Mouse (Mus musculus): Measurements from ENCODE around the gene Ptpn3. TPM values are rescaled to one million over a fixed set of nuclear protein-coding genes. Genes with fewer than 3 reads are reported as not detected.
A peak's percentile ranks its signal among the peaks of the same experiment; 100 is the strongest.

Ptpn3 gene
- polyA plus RNA-seq, 1 experiment from 2014 or later = 3.3 TPM

DNA sequence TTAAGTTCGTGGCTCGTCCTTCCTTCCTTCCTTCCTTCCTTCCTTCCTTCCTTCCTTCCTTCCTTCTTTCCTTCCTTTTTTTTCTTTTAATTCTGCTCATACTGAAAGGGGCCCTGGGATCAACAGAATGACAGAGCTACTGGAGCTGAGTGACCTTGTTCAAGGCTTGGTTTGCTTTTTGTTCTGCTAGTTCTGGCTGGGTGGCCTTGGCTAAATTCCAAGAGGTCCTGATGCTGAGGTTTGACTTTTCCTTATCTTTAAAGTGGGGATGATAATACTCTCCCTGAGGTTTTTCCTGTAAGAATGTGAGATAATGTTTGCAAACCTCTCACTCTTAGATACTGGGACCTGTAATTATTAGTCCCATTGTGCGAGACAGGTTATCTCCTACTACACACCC lies 30.9 kb upstream of the Ptpn3 start:
- 0 out of 2 replicates have a peak, but pooled peaks cover 4% of the 10 kb centered on the region for H3K9me3 ChIP-seq (ENCODE audit: control insufficient read depth, low read length)
- H3K36me3 ChIP-seq (ENCODE audit: control insufficient read depth, insufficient read depth, low read length) = no peaks in the 10 kb centered on the region
- no peak overlapping the region for H3K9ac ChIP-seq (ENCODE audit: low read length)
- H3K4me2 ChIP-seq (ENCODE audit: low read length) = no peak overlapping the region
- 0 out of 4 replicates have a peak, but pooled peaks cover 0 to 3% of the 10 kb centered on the region in 2 experiments for H3K4me1 ChIP-seq (ENCODE audit: control insufficient read depth in 2 of 2, insufficient read depth in 2 of 2, low read length in 2 of 2)
- 46% methylated on average over 3 of the region's 3 CpGs for WGBS
- no peak overlapping the region for H3K4me3 ChIP-seq (ENCODE audit: control insufficient read depth in 1 of 2, insufficient read depth in 1 of 2, low read depth in 1 of 2, low read length in 2 of 2)
- no peak overlapping the region for H3K27ac ChIP-seq (replicated peaks in 1 of 2; ENCODE audit: control insufficient read depth in 1 of 2, insufficient read depth in 1 of 2, low read depth in 2 of 2, low read length in 2 of 2)
- no peaks in the 10 kb centered on the region for H3K27me3 ChIP-seq (ENCODE audit: control insufficient read depth, insufficient read depth, low read length)
- ATAC-seq (ENCODE audit: insufficient number of reproducible peaks, insufficient read depth, low FRiP score, low read depth) = no peak

DNA sequence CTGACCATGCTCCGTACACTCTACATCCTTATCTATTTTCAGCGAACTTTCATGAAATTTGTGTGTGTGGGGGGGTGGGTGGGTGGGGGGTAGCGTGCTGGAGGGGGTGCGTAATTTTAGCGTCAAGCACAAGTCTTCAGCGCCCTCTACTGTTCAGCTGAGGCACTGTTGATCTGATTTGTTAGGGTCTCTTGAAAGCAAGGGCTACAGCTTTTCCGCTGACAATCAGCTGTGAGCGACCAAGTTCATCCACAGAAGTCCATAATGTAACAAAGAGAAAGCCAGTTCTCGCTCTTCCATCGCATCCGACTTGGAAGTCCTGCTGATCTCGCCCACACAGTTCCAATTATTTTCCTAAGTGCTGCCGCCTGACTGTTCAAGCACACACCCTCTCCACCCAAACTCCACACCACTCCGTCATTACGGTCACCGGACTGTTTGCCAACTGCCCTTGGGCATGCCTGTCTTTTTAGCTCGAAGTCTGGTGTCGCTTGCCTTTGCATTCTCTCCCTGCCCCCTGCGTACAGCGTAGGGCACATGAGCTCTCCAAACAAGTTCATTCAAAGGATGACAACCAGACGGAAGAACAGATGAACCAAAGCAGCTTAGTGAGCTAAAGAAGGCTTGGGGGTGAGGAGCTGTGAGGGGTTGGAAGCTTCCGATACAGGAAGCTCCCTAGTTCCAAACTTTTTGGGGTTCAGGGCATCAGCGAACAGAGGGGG lies 19.1 kb upstream of the Ptpn3 start:
- Histone ChIP-seq H3K36me3 (ENCODE audit: control insufficient read depth, insufficient read depth, low read length) (no peaks in the 10 kb centered on the region), H3K4me1 (ENCODE audit: control insufficient read depth in 2 of 2, insufficient read depth in 2 of 2, low read length in 2 of 2) (peaks cover 10% of the 10 kb centered on the region in 2 experiments), H3K27ac (replicated peaks in 1 of 2; ENCODE audit: control insufficient read depth in 1 of 2, insufficient read depth in 1 of 2, low read depth in 2 of 2, low read length in 2 of 2) (no peak overlapping the region), H3K4me3 (ENCODE audit: control insufficient read depth in 1 of 2, insufficient read depth in 1 of 2, low read depth in 1 of 2, low read length in 2 of 2) (no peak overlapping the region), H3K9ac (ENCODE audit: low read length) (0 out of 2 replicates have a peak overlapping the region, but pooled peaks have one; percentile 8), H3K4me2 (ENCODE audit: low read length) (peak overlapping the region; percentile 43), H3K9me3 (ENCODE audit: control insufficient read depth, low read length) (no peaks in the 10 kb centered on the region), H3K27me3 (ENCODE audit: control insufficient read depth, insufficient read depth, low read length) (peaks cover 13% of the 10 kb centered on the region; the same call in 1 of the 2 replicates)
- 30% methylated on average over 23 of the region's 23 CpGs for WGBS
- no peak for ATAC-seq (ENCODE audit: insufficient number of reproducible peaks, insufficient read depth, low FRiP score, low read depth)

DNA sequence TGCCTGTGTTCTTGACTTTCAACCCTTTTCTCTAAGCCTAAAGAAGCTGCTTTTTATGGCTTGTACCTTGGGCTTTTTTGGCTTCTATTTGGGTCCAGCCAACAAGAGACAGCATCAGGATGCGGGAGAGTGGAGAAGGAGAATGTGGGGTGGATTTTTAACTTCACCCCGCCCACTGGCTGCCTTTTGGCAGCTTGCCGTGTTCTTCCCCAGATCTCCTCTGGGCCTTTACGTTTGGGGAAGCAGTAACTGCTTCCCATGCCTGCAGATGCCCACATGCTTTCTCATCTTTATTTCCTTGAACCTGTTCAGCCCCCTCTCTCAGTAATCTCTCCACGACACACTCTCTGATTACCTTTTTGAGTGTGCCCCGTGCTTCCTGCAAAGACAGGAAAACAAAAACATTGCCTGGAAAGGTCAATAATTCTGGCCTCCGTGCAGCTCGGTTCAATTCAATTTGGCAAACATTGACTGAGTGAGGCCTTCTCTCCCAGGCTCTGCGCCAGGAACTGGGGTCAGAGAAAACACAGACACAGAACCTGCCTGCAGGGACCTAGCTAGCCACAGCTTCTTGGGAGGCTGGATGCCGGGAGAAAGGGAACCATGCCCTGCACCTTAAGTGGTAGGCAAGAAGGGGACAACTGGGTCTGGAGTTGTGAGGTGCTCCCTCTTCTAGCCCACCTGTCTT lies 17.0 kb upstream of the Ptpn3 start:
- no peak overlapping the region for H3K27ac ChIP-seq (replicated peaks in 1 of 2; ENCODE audit: control insufficient read depth in 1 of 2, insufficient read depth in 1 of 2, low read depth in 2 of 2, low read length in 2 of 2)
- no peaks in the 10 kb centered on the region for H3K36me3 ChIP-seq (ENCODE audit: control insufficient read depth, insufficient read depth, low read length)
- H3K4me2 ChIP-seq (ENCODE audit: low read length) = no peak overlapping the region
- H3K4me3 ChIP-seq (ENCODE audit: control insufficient read depth in 1 of 2, insufficient read depth in 1 of 2, low read depth in 1 of 2, low read length in 2 of 2) = no peak overlapping the region
- no peak overlapping the region for H3K9ac ChIP-seq (ENCODE audit: low read length)
- 36% methylated on average over 10 of the region's 10 CpGs for WGBS
- peaks cover 10% of the 10 kb centered on the region in 2 experiments for H3K4me1 ChIP-seq (ENCODE audit: control insufficient read depth in 2 of 2, insufficient read depth in 2 of 2, low read length in 2 of 2)
- ATAC-seq (ENCODE audit: insufficient number of reproducible peaks, insufficient read depth, low FRiP score, low read depth) = no peak; the same call in 1 of the 2 replicates
- H3K27me3 ChIP-seq (ENCODE audit: control insufficient read depth, insufficient read depth, low read length) = peaks cover 13% of the 10 kb centered on the region; the same call in 1 of the 2 replicates
- no peaks in the 10 kb centered on the region for H3K9me3 ChIP-seq (ENCODE audit: control insufficient read depth, low read length)

DNA sequence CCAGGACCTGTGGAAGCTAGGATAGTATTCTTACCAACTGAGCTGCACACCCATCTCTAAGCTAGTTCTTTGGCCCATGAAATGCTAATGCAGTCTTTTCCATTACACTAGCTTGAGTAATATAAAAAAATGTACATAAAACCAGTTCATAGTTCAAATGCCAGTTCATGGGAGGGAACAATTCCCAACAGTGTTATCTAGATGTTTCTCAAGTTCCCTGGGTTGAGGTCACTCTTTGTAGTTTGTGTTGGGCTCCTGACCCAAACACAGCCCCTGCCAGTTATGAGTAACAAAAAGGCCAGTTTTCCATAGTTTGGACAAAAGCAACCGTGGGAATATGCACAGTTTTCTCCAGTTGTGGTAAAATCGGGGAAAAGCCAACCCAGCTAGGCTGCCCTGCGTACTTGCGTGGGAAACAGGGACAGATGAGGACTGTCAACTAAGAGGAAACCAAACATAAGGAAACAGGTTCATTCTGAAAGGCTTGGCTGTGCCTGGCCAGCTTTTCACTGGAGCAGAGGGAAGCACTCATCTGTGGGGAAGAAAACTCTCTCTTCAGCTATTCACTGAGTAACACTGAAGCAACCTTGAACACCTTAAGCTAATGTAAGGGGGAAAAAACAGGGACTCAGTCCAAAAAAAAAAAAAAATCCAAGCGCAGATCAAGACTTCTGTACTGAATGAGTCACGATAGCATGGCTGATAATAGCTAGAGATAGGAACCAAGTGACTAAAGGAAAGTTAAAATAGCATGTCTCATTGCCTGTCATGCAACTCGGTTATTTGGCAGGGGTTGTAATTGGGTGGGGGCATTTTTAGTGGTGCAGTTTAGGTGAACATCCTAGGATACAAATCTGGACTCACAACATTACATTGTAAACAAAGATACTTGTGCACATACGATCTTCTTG lies 10.9 kb upstream of the Ptpn3 start:
- peaks cover 14% of the 10 kb centered on the region in 2 experiments; a peak in 3 of 4 replicates for H3K4me1 ChIP-seq (ENCODE audit: control insufficient read depth in 2 of 2, insufficient read depth in 2 of 2, low read length in 2 of 2)
- WGBS = 64% methylated on average over 8 of the region's 8 CpGs
- no peak overlapping the region for H3K4me3 ChIP-seq (ENCODE audit: control insufficient read depth in 1 of 2, insufficient read depth in 1 of 2, low read depth in 1 of 2, low read length in 2 of 2)
- H3K27me3 ChIP-seq (ENCODE audit: control insufficient read depth, insufficient read depth, low read length) = no peaks in the 10 kb centered on the region
- no peak overlapping the region for H3K27ac ChIP-seq (replicated peaks in 1 of 2; ENCODE audit: control insufficient read depth in 1 of 2, insufficient read depth in 1 of 2, low read depth in 2 of 2, low read length in 2 of 2)
- H3K9me3 ChIP-seq (ENCODE audit: control insufficient read depth, low read length) = no peaks in the 10 kb centered on the region
- no peak for ATAC-seq (ENCODE audit: insufficient number of reproducible peaks, insufficient read depth, low FRiP score, low read depth)
- H3K4me2 ChIP-seq (ENCODE audit: low read length) = no peak overlapping the region
- H3K9ac ChIP-seq (ENCODE audit: low read length) = no peak overlapping the region
- no peaks in the 10 kb centered on the region for H3K36me3 ChIP-seq (ENCODE audit: control insufficient read depth, insufficient read depth, low read length)

DNA sequence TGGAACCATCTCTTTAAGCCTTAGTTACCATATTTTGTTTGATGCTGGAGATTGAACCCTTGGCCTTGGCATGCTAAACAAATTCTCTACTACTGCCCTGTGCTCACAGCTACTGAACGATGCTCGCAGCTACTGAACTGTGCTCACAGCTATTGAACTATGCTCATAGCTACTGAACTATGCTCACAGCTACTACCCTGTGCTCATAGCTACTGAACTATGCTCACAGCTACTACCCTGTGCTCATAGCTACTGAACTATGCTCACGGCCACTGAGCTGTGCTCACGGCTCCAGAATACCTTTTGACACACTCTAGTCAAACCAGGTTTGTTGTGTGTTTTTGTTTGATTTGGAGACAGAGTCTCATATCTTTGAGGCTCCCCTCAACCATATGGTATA lies 10.1 kb upstream of the Ptpn3 start:
- Histone ChIP-seq H3K27ac (replicated peaks in 1 of 2; ENCODE audit: control insufficient read depth in 1 of 2, insufficient read depth in 1 of 2, low read depth in 2 of 2, low read length in 2 of 2) (no peak overlapping the region), H3K36me3 (ENCODE audit: control insufficient read depth, insufficient read depth, low read length) (no peaks in the 10 kb centered on the region), H3K9ac (ENCODE audit: low read length) (no peak overlapping the region), H3K9me3 (ENCODE audit: control insufficient read depth, low read length) (no peaks in the 10 kb centered on the region), H3K4me2 (ENCODE audit: low read length) (no peak overlapping the region), H3K4me1 (ENCODE audit: control insufficient read depth in 2 of 2, insufficient read depth in 2 of 2, low read length in 2 of 2) (peaks cover 14% of the 10 kb centered on the region in 2 experiments; a peak in 3 of 4 replicates), H3K27me3 (ENCODE audit: control insufficient read depth, insufficient read depth, low read length) (no peaks in the 10 kb centered on the region), H3K4me3 (ENCODE audit: control insufficient read depth in 1 of 2, insufficient read depth in 1 of 2, low read depth in 1 of 2, low read length in 2 of 2) (no peak overlapping the region)
- WGBS = 90% methylated on average over 4 of the region's 4 CpGs
- ATAC-seq (ENCODE audit: insufficient number of reproducible peaks, insufficient read depth, low FRiP score, low read depth) = no peak

DNA sequence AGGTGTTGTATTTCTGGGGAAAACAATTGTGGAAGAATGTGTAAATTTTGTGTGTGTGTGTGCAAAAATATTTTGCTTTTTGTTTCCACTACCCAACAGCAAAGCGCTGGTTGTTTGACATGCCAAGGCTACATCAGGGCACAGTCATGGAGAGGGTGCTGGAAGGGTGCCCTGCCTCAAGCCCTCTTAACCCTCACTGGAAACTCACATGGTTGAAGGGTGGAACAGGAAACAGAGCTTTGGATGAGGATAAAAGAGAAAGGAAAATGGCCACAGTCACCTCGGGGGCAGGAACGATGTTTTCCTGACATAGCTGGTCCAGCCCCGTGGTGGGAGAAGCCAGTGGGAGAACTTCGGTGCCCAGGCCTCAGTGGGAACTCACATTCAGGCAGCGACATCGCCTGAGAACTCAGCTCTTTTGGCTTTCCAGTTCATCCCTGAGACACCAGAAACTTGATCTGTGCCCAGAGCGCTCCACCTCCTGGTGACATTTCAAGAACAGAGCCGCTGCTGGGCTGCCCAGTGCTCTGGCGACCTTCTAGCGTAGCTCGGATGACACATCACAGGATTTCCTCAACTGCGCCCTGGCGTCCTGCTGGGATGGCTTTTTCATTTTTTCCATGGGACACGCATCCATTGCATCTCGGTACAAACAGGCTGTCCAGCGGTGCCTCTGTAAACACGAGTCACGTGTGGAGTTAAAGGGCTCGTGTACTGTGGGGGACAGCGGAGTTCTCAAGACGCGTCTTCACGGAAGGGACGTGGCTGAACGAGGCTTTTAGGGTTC lies 6.8 kb upstream of the Ptpn3 start:
- peaks cover 14% of the 10 kb centered on the region in 2 experiments; a peak in 3 of 4 replicates for H3K4me1 ChIP-seq (ENCODE audit: control insufficient read depth in 2 of 2, insufficient read depth in 2 of 2, low read length in 2 of 2)
- peak overlapping the region; percentile 40 to 44; a peak in 2 of 4 replicates for H3K27ac ChIP-seq (replicated peaks in 1 of 2; ENCODE audit: control insufficient read depth in 1 of 2, insufficient read depth in 1 of 2, low read depth in 2 of 2, low read length in 2 of 2)
- peak; percentile 62 for ATAC-seq (ENCODE audit: insufficient number of reproducible peaks, insufficient read depth, low FRiP score, low read depth)
- no peaks in the 10 kb centered on the region for H3K36me3 ChIP-seq (ENCODE audit: control insufficient read depth, insufficient read depth, low read length)
- 21% methylated on average over 26 of the region's 26 CpGs for WGBS
- H3K9me3 ChIP-seq (ENCODE audit: control insufficient read depth, low read length) = no peaks in the 10 kb centered on the region
- peak overlapping the region; percentile 29 to 32 for H3K4me3 ChIP-seq (ENCODE audit: control insufficient read depth in 1 of 2, insufficient read depth in 1 of 2, low read depth in 1 of 2, low read length in 2 of 2)
- H3K4me2 ChIP-seq (ENCODE audit: low read length) = peak overlapping the region; percentile 64
- H3K27me3 ChIP-seq (ENCODE audit: control insufficient read depth, insufficient read depth, low read length) = no peaks in the 10 kb centered on the region
- H3K9ac ChIP-seq (ENCODE audit: low read length) = peak overlapping the region; percentile 48

Measured in heart, embryonic 14.5 days (tissue).